Mouse (Mus musculus) adrenal gland, postnatal 25 days (tissue): Measurements from ENCODE around the gene Usp48. TPM values are rescaled to one million over a fixed set of nuclear protein-coding genes. Genes with fewer than 3 reads are reported as not detected.

Experiments used
- DNase-seq: peaks from one replicate; pipeline ENCODE4 v3.0.0; 2021; ENCODE audit warnings: mixed read lengths
- total RNA-seq: library from RNA; stranded (reverse); gene quantifications from 2 replicates; pipeline ENCODE4 v1.2.3, GENCODE M21; 2021

Gene Usp48
- total RNA-seq, 1 experiment from 2014 or later: 144 TPM

- no peak for DNase-seq
Measured at GRCm38 (mm10) chr4:137609702-137610101, 16.1 kb downstream of the Usp48 start.

GRCm38 (mm10) chr4:137610256-137610655 lies 16.7 kb downstream of the Usp48 start:
- DNase-seq: no peak

- no peak for DNase-seq
Measured at GRCm38 (mm10) chr4:137622847-137623246, 29.3 kb downstream of the Usp48 start.

- DNase-seq: peak; percentile 44
Measured at GRCm38 (mm10) chr4:137627476-137628235, 34.1 kb downstream of the Usp48 start.

- DNase-seq: no peak
Measured at GRCm38 (mm10) chr4:137628400-137628799, 34.8 kb downstream of the Usp48 start.

GRCm38 (mm10) chr4:137629354-137629753 lies 35.8 kb downstream of the Usp48 start:
- DNase-seq: peak; percentile 72

- no peak for DNase-seq
Measured at GRCm38 (mm10) chr4:137630153-137630552, 36.6 kb downstream of the Usp48 start.

- peak; percentile 64 for DNase-seq
Measured at GRCm38 (mm10) chr4:137631596-137631995, 38.0 kb downstream of the Usp48 start.

GRCm38 (mm10) chr4:137633394-137633793 lies 39.8 kb downstream of the Usp48 start:
- no peak for DNase-seq

- DNase-seq: no peak
Measured at GRCm38 (mm10) chr4:137636597-137636996, 43.0 kb downstream of the Usp48 start.

GRCm38 (mm10) chr4:137641556-137641955 lies 48.0 kb downstream of the Usp48 start:
- DNase-seq: peak; percentile 22

- DNase-seq: no peak
Measured at GRCm38 (mm10) chr4:137642101-137642500, 48.5 kb downstream of the Usp48 start.

GRCm38 (mm10) chr4:137643459-137643858 lies 49.9 kb downstream of the Usp48 start:
- peak; percentile 34 for DNase-seq

GRCm38 (mm10) chr4:137646262-137646661 lies 52.7 kb downstream of the Usp48 start:
- no peak for DNase-seq

- DNase-seq: no peak
Measured at GRCm38 (mm10) chr4:137647648-137648047, 54.1 kb downstream of the Usp48 start.

GRCm38 (mm10) chr4:137648230-137648629 lies 54.7 kb downstream of the Usp48 start:
- no peak for DNase-seq

GRCm38 (mm10) chr4:137650912-137651311 lies 57.4 kb downstream of the Usp48 start:
- no peak for DNase-seq

- no peak for DNase-seq
Measured at GRCm38 (mm10) chr4:137652835-137653346, 59.3 kb downstream of the Usp48 start.

GRCm38 (mm10) chr4:137655241-137656031 lies 61.9 kb downstream of the Usp48 start:
- DNase-seq: no peak

- DNase-seq: no peak
Measured at GRCm38 (mm10) chr4:137657674-137658073, 64.1 kb downstream of the Usp48 start.

GRCm38 (mm10) chr4:137659541-137659940 lies 66.0 kb downstream of the Usp48 start:
- no peak for DNase-seq

- peak; percentile 40 for DNase-seq
Measured at GRCm38 (mm10) chr4:137660364-137661077, 67.0 kb downstream of the Usp48 start.

- no peak for DNase-seq
Measured at GRCm38 (mm10) chr4:137661078-137661450, 67.5 kb downstream of the Usp48 start.
